Mouse (Mus musculus): Measurements from ENCODE around the gene Gp9. TPM values are rescaled to one million over a fixed set of nuclear protein-coding genes. Genes with fewer than 3 reads are reported as not detected.
A peak's percentile ranks its signal among the peaks of the same experiment; 100 is the strongest.

Gp9 gene
- total and polyA plus RNA-seq, 2 experiments from 2014 or later, result 0.34 TPM; not detected in 1

DNA sequence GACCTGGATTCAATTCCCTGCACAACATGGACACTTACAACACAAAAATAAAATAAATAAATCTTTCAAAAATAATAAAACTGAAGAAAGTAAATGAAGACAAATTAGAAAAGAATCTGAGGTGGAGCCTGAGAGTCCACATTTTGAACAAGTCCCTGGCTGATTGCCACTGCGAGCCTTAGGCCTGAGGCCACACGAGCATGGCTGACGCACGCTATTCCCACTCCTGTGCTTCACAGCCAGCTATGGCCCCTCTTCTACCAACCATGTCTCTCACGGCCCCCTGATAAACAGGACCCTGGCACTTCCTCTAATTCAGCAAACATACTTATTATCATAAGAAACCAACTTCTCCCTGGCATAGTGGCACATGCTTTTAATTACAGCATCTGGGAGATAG, 8.7 kb downstream of the Gp9 start:
- H3K27ac ChIP-seq, result no peak overlapping the region
- ATAC-seq, result no peak
- no peak overlapping the region for H3K4me2 ChIP-seq (ENCODE audit: low read depth, low read length)
- no peak for DNase-seq (ENCODE audit: low spot score)
- no peak overlapping the region for H3K9ac ChIP-seq (replicated peaks; ENCODE audit: low read length)
- no peak overlapping the region for H3K4me3 ChIP-seq (ENCODE audit: low read length)
- H3K36me3 ChIP-seq (ENCODE audit: insufficient read depth, low read length), result no peaks in the 10 kb centered on the region
- no peaks in the 10 kb centered on the region; the same call in 1 of the 2 replicates for H3K4me1 ChIP-seq (ENCODE audit: insufficient read depth, low read length)
- no peak for TF ChIP-seq CTCF (IDR thresholded peaks at IDR 0.05; ENCODE audit: low read depth)
- no peaks in the 10 kb centered on the region for H3K27me3 ChIP-seq (ENCODE audit: insufficient read depth, low read length)
- WGBS, result 72% methylated on average over 5 of the region's 5 CpGs
- H3K9me3 ChIP-seq (ENCODE audit: low read length), result no peaks in the 10 kb centered on the region

DNA sequence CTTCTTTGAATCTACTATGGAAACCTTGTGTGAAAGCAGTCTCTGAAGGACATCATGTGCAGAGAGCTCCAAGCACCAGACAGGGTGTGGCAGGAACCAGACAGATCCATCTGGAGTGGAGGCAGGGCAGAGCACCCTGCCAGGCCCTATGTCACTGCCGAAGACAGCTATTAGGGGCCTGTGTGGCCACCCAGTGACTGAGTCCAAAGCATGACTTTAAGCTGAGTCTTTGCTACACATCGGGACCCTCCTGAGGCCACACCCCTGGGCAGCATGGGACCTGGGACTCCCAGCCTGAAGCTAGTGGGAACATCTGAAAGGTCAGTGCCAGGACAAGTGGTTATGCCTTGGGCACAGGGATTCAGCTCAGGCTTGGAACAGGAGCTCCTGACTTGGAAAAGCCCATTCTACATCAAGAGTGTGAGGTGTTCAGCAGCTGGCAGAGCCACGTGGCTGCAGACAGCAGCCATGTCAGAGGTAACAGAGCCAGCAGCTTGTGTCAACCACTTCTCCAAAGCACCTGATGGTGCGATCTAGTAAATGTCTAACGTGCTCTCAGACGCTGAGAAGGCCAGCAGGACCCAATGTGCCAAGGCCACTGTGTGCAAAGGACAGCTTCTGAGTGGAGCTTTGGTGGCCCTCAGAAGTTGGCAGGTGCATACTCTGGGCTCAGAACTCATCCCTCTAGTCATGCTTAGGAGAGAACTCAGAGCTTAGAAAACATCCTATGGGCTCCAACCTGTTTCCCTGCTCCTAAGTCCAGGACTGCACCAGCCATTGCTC, 9.4 kb downstream of the Gp9 start:
- no peak overlapping the region for H3K4me3 ChIP-seq (ENCODE audit: low read length)
- no peaks in the 10 kb centered on the region for H3K27me3 ChIP-seq (ENCODE audit: insufficient read depth, low read length)
- no peak overlapping the region for H3K27ac ChIP-seq
- no peak for ATAC-seq
- no peak overlapping the region for H3K4me2 ChIP-seq (ENCODE audit: low read depth, low read length)
- H3K9ac ChIP-seq (replicated peaks; ENCODE audit: low read length), result no peak overlapping the region
- no peaks in the 10 kb centered on the region for H3K9me3 ChIP-seq (ENCODE audit: low read length)
- TF ChIP-seq CTCF (IDR thresholded peaks at IDR 0.05; ENCODE audit: low read depth), result no peak
- peaks cover 3% of the 10 kb centered on the region; the same call in 1 of the 2 replicates for H3K36me3 ChIP-seq (ENCODE audit: insufficient read depth, low read length)
- H3K4me1 ChIP-seq (ENCODE audit: insufficient read depth, low read length), result no peaks in the 10 kb centered on the region; the same call in 1 of the 2 replicates
- 83% methylated on average over 6 of the region's 6 CpGs for WGBS
- no peak for DNase-seq (ENCODE audit: low spot score)

DNA sequence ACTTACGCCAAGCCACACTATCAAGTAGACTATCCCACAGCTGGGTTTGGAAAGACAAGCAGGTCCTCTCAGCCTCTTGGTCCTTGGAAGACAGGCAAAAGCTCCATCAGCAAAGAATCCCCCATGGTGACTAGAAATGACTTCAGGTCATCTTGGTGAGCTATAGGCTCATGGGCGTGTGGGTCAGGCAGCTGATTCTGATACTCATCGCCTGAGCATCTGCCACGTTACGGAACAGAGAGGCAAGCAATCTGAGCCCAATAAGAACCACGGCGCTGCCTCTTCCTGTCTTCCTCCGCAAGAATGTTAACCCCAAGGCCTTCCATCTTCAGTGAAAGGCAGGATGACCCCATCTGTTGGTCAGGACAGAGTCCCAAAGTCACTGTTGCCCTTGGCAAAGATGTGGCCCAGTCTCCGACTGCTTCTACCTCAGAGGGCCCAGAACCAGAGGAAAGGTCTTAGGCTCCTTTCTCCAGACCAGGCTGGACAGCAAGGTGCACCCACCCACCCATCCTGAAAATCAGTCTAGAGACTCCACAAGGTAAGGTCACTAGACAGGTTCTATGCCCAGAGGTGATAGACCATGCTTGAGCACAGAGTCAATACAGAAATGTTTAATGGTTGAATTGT, 10.5 kb downstream of the Gp9 start:
- ATAC-seq, result no peak
- no peaks in the 10 kb centered on the region for H3K27me3 ChIP-seq (ENCODE audit: insufficient read depth, low read length)
- H3K4me1 ChIP-seq (ENCODE audit: insufficient read depth, low read length), result no peaks in the 10 kb centered on the region; the same call in 1 of the 2 replicates
- no peak overlapping the region for H3K4me2 ChIP-seq (ENCODE audit: low read depth, low read length)
- TF ChIP-seq CTCF (IDR thresholded peaks at IDR 0.05; ENCODE audit: low read depth), result no peak
- H3K9ac ChIP-seq (replicated peaks; ENCODE audit: low read length), result no peak overlapping the region
- H3K4me3 ChIP-seq (ENCODE audit: low read length), result no peak overlapping the region
- no peak for DNase-seq (ENCODE audit: low spot score)
- H3K36me3 ChIP-seq (ENCODE audit: insufficient read depth, low read length), result peaks cover 6% of the 10 kb centered on the region; the same call in 1 of the 2 replicates
- H3K27ac ChIP-seq, result no peak overlapping the region
- no peaks in the 10 kb centered on the region for H3K9me3 ChIP-seq (ENCODE audit: low read length)
- 94% methylated on average over 9 of the region's 9 CpGs for WGBS

DNA sequence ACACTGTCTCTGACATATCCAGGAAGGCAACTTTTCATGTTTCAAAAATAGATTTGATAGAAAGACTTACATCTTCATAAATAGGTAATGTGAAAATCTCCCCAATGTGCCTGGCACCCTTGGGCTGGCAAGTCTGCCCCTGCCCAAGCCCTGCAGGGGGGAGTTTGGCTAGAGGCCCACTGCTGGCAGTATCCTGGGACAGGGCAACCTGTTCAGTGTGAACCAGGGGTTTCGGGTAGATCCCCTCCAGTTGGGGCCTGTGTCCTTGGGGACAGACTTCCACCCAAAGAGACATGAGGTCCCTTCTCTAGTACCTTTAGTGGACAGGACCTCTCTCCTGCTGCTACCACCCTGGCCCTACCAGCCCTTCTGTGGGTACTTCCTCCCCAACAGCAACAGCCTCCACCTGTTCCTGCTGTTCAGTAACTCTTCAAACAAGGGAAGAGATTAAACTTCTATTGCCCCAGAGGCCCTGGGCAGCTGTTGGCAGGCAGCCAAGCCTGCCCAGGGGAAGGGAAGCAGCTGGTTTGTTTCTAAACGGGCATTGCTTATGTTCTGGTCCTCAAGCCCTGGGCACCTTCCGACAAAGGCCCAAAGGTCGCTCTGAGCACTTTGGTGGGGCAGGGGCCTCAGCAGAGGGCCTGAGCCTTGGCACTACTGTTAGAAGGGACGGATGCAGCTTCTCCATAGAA, 11.2 kb downstream of the Gp9 start:
- Histone ChIP-seq H3K4me1 (ENCODE audit: insufficient read depth, low read length) (no peaks in the 10 kb centered on the region; the same call in 1 of the 2 replicates), H3K4me3 (ENCODE audit: low read length) (no peak overlapping the region), H3K9me3 (ENCODE audit: low read length) (no peaks in the 10 kb centered on the region), H3K27ac (no peak overlapping the region), H3K27me3 (ENCODE audit: insufficient read depth, low read length) (no peaks in the 10 kb centered on the region), H3K9ac (replicated peaks; ENCODE audit: low read length) (no peak overlapping the region), H3K36me3 (ENCODE audit: insufficient read depth, low read length) (peaks cover 6% of the 10 kb centered on the region; the same call in 1 of the 2 replicates), H3K4me2 (ENCODE audit: low read depth, low read length) (no peak overlapping the region)
- WGBS, result 31% methylated on average over 5 of the region's 5 CpGs
- ATAC-seq, result no peak
- peak; percentile 41 for DNase-seq (ENCODE audit: low spot score)
- TF ChIP-seq CTCF (IDR thresholded peaks at IDR 0.05; ENCODE audit: low read depth), result no peak

DNA sequence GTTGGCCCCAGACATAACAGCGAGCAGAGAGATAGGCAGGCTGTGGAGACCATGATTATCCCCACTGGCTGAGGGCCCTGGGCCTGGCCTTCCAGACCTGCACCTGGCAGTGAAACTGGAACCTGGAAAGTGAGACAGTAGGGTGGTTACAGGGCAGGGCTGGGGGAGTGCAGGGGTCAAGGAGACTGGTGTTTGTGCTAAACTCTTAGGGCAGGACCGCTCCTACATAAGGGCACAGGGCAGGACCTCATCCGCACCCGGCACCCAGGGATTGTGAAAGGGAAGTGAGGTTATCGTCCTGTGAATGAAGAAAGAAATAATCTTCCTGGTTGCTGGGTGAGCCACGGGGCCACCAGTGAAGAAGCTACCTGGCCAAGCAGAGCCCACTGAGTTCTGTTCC, 11.9 kb downstream of the Gp9 start:
- DNase-seq (ENCODE audit: low spot score) (no peak), ATAC-seq (no peak)
- Histone ChIP-seq H3K4me3 (ENCODE audit: low read length) (no peak overlapping the region), H3K36me3 (ENCODE audit: insufficient read depth, low read length) (peaks cover 6% of the 10 kb centered on the region; the same call in 1 of the 2 replicates), H3K4me2 (ENCODE audit: low read depth, low read length) (no peak overlapping the region), H3K9ac (replicated peaks; ENCODE audit: low read length) (no peak overlapping the region), H3K27me3 (ENCODE audit: insufficient read depth, low read length) (no peaks in the 10 kb centered on the region), H3K4me1 (ENCODE audit: insufficient read depth, low read length) (no peaks in the 10 kb centered on the region; the same call in 1 of the 2 replicates), H3K9me3 (ENCODE audit: low read length) (no peaks in the 10 kb centered on the region), H3K27ac (no peak overlapping the region)
- no peak for TF ChIP-seq CTCF (IDR thresholded peaks at IDR 0.05; ENCODE audit: low read depth)
- WGBS, result 93% methylated on average over 6 of the region's 6 CpGs

DNA sequence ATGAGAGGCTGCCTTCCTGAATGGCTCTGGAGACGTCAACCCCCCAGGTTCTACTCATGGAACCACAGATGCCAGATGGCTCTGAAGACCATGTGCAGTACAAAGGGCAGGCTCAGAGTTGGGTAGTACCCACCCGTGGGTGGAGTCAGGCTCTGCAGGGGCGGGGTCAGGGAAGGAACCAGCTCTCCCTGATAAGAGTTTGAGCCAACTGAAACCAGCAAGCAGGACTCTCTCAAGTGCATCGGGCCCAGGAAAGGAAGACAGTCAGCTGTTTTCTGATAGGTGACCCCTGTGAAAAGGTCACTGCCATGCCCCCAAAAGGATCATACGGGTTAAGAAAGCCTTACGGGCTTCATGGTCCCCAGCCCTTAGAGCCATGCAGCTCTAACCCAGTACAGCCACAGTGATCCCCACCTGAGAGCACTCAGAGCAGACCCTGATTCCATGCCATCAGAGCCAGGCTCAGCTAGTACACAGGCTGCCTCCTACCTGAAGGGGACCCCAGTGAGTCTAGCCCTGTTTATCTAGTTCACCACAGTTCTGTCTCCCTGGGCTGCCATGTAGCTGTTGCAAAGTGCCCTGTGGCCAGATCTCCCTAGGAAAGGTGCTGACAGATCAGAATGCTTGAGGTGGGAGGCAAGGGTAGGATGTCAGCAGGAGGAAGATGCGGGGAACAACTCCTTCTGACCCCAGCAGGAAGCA, 13.1 kb downstream of the Gp9 start:
- Histone ChIP-seq H3K9ac (replicated peaks; ENCODE audit: low read length) (no peak overlapping the region), H3K4me1 (ENCODE audit: insufficient read depth, low read length) (no peaks in the 10 kb centered on the region; the same call in 1 of the 2 replicates), H3K4me2 (ENCODE audit: low read depth, low read length) (no peak overlapping the region), H3K9me3 (ENCODE audit: low read length) (no peaks in the 10 kb centered on the region), H3K36me3 (ENCODE audit: insufficient read depth, low read length) (peaks cover 6% of the 10 kb centered on the region; the same call in 1 of the 2 replicates), H3K27ac (no peak overlapping the region), H3K4me3 (ENCODE audit: low read length) (no peak overlapping the region), H3K27me3 (ENCODE audit: insufficient read depth, low read length) (no peaks in the 10 kb centered on the region)
- no peak for ATAC-seq
- TF ChIP-seq CTCF (IDR thresholded peaks at IDR 0.05; ENCODE audit: low read depth), result no peak
- 76% methylated on average over 7 of the region's 7 CpGs for WGBS
- DNase-seq (ENCODE audit: low spot score), result no peak
